Mouse (Mus musculus): ENCODE data around the gene Onecut3.

The Onecut3 gene

GRCm38 (mm10) chr10:80504724-80505123 lies 10.1 kb downstream of the Onecut3 start:
- no peak for DNase-seq (ENCODE audit: low spot score)

GRCm38 (mm10) chr10:80506222-80506621 lies 11.6 kb downstream of the Onecut3 start:
- DNase-seq (ENCODE audit: low spot score): peak; percentile 31

GRCm38 (mm10) chr10:80509412-80510272 lies 15.0 kb downstream of the Onecut3 start:
- peak; percentile 61 for DNase-seq (ENCODE audit: low spot score)

GRCm38 (mm10) chr10:80510273-80510660 lies 15.6 kb downstream of the Onecut3 start:
- DNase-seq (ENCODE audit: low spot score): no peak

GRCm38 (mm10) chr10:80513739-80514138 lies 19.1 kb downstream of the Onecut3 start:
- no peak for DNase-seq (ENCODE audit: low spot score)

- no peak for DNase-seq (ENCODE audit: low spot score)
Observed at GRCm38 (mm10) chr10:80519287-80519686, 24.7 kb downstream of the Onecut3 start.

GRCm38 (mm10) chr10:80523299-80523698 lies 28.7 kb downstream of the Onecut3 start:
- no peak for DNase-seq (ENCODE audit: low spot score)

GRCm38 (mm10) chr10:80526172-80526571 lies 31.5 kb downstream of the Onecut3 start:
- no peak for DNase-seq (ENCODE audit: low spot score)

GRCm38 (mm10) chr10:80532783-80533182 lies 38.1 kb downstream of the Onecut3 start:
- DNase-seq (ENCODE audit: low spot score): no peak

GRCm38 (mm10) chr10:80533704-80534103 lies 39.1 kb downstream of the Onecut3 start:
- DNase-seq (ENCODE audit: low spot score): no peak

- no peak for DNase-seq (ENCODE audit: low spot score)
Observed at GRCm38 (mm10) chr10:80535071-80535470, 40.4 kb downstream of the Onecut3 start.

- no peak for DNase-seq (ENCODE audit: low spot score)
Observed at GRCm38 (mm10) chr10:80535711-80536110, 41.1 kb downstream of the Onecut3 start.

- no peak for DNase-seq (ENCODE audit: low spot score)
Observed at GRCm38 (mm10) chr10:80538180-80538579, 43.5 kb downstream of the Onecut3 start.

- DNase-seq (ENCODE audit: low spot score): peak; percentile 81
Observed at GRCm38 (mm10) chr10:80538710-80539394, 44.2 kb downstream of the Onecut3 start, which contains the start of gene Atp8b3. Atp8b3 (minus strand) TSS chr10:80539124.

GRCm38 (mm10) chr10:80539493-80539892 lies 44.9 kb downstream of the Onecut3 start:
- peak; percentile 38 for DNase-seq (ENCODE audit: low spot score)

GRCm38 (mm10) chr10:80543873-80544272 lies 49.2 kb downstream of the Onecut3 start:
- no peak for DNase-seq (ENCODE audit: low spot score)

- no peak for DNase-seq (ENCODE audit: low spot score)
Observed at GRCm38 (mm10) chr10:80545590-80545989, 51.0 kb downstream of the Onecut3 start.

- no peak for DNase-seq (ENCODE audit: low spot score)
Observed at GRCm38 (mm10) chr10:80546945-80547344, 52.3 kb downstream of the Onecut3 start.

- DNase-seq (ENCODE audit: low spot score): no peak
Observed at GRCm38 (mm10) chr10:80547539-80547938, 52.9 kb downstream of the Onecut3 start.

- DNase-seq (ENCODE audit: low spot score): no peak
Observed at GRCm38 (mm10) chr10:80548428-80549006, 53.9 kb downstream of the Onecut3 start.

- DNase-seq (ENCODE audit: low spot score): no peak
Observed at GRCm38 (mm10) chr10:80549279-80549678, 54.6 kb downstream of the Onecut3 start.

GRCm38 (mm10) chr10:80552364-80552763 lies 57.7 kb downstream of the Onecut3 start:
- DNase-seq (ENCODE audit: low spot score): no peak

- no peak for DNase-seq (ENCODE audit: low spot score)
Observed at GRCm38 (mm10) chr10:80553575-80553974, 58.9 kb downstream of the Onecut3 start.
